11 mouse cellular contexts compared by ENCODE assay signal in genomic region chr4:134546814-134547705, GRCm38 (mm10). TPM values are rescaled to one million over a fixed set of nuclear protein-coding genes. Genes with fewer than 3 reads are reported as not detected.
DNase-seq lines count a peak whose midpoint lies in the region; ATAC-seq lines count a peak whose summit lies in the region.
"Had no signal": no experiment of that assay in that cellular context is flagged by ENCODE, and none has a peak within 500 bp of the region (broad histone marks: within the 10 kb centered on the region; RNA-seq: fewer than 3 reads in every experiment).

No protein-coding gene starts in this region.

- DNase-seq in kidney, postnatal 4 days = no peak
- DNase-seq in adrenal gland, postnatal 25 days = peak; percentile 59
- no peak for DNase-seq in embryonic facial prominence, embryonic 10.5 days (ENCODE audit: low spot score)
- no peak for DNase-seq in layer of hippocampus, adult 8-10 months (ENCODE audit: low spot score in 2 of 2)
- DNase-seq in retina, embryonic 14.5 days (ENCODE audit: low spot score) = no peak
- no peak for DNase-seq in left cerebral cortex, adult 9 months (ENCODE audit: low spot score in 2 of 2)
- DNase-seq: right cerebral cortex, postnatal 25 days had no signal

- H3K9me3 ChIP-seq in kidney, embryonic 16.5 days (ENCODE audit: low read length) = peaks cover 10% of the 10 kb centered on the region; the same call in 1 of the 2 replicates
- peaks cover 9% of the 10 kb centered on the region for H3K9me3 ChIP-seq in embryonic facial prominence, embryonic 10.5 days
- peaks cover 14% of the 10 kb centered on the region for H3K9me3 ChIP-seq in megakaryocyte, embryonic 14.5 days

- H3K9ac ChIP-seq in kidney, embryonic 16.5 days (replicated peaks; ENCODE audit: low read length) = no peak overlapping the region
- H3K9ac ChIP-seq: limb, embryonic 12.5 days had no signal

- peaks cover 23% of the 10 kb centered on the region for H3K4me1 ChIP-seq in kidney, embryonic 16.5 days (ENCODE audit: insufficient read depth, low read length)
- peaks cover 27% of the 10 kb centered on the region for H3K4me1 ChIP-seq in embryonic facial prominence, embryonic 10.5 days
- peaks cover 43% of the 10 kb centered on the region for H3K4me1 ChIP-seq in megakaryocyte, embryonic 14.5 days

- H3K27ac ChIP-seq in kidney, embryonic 16.5 days (ENCODE audit: low read length) = 0 out of 2 replicates have a peak overlapping the region, but pooled peaks have one; percentile 6
- H3K27ac ChIP-seq in embryonic facial prominence, embryonic 10.5 days (replicated peaks) = 0 out of 2 replicates have a peak overlapping the region, but pooled peaks have one; percentile 16
- H3K27ac ChIP-seq: limb, embryonic 12.5 days had no signal

- no peaks in the 10 kb centered on the region for H3K27me3 ChIP-seq in kidney, embryonic 16.5 days (ENCODE audit: insufficient read depth, low read length)
- H3K27me3 ChIP-seq in embryonic facial prominence, embryonic 10.5 days (replicated peaks; ENCODE audit: low read depth, poor library complexity, severe bottlenecking) = no peaks in the 10 kb centered on the region
- peaks cover 43% of the 10 kb centered on the region for H3K27me3 ChIP-seq in megakaryocyte, embryonic 14.5 days (replicated peaks)
- H3K27me3 ChIP-seq: limb, embryonic 12.5 days had no signal

- H3K4me2 ChIP-seq in kidney, embryonic 16.5 days (replicated peaks; ENCODE audit: low read depth, low read length) = no peak overlapping the region
- H3K4me2 ChIP-seq: limb, embryonic 12.5 days had no signal

- 52% methylated on average over 9 of the region's 9 CpGs for WGBS in kidney, embryonic 16.5 days
- 69% methylated on average over 9 of the region's 9 CpGs for WGBS in embryonic facial prominence, embryonic 10.5 days

- no peak overlapping the region for H3K4me3 ChIP-seq in kidney, embryonic 16.5 days (ENCODE audit: low read length)
- H3K4me3 ChIP-seq in embryonic facial prominence, embryonic 10.5 days = no peak overlapping the region
- H3K4me3 ChIP-seq in megakaryocyte, embryonic 14.5 days (replicated peaks) = peak overlapping the region; percentile 20
- H3K4me3 ChIP-seq: limb, embryonic 12.5 days had no signal

- peaks cover 47% of the 10 kb centered on the region for H3K36me3 ChIP-seq in kidney, embryonic 16.5 days (ENCODE audit: insufficient read depth, low read length)
- peaks cover 90% of the 10 kb centered on the region for H3K36me3 ChIP-seq in embryonic facial prominence, embryonic 10.5 days (replicated peaks)
- peaks cover 80% of the 10 kb centered on the region for H3K36me3 ChIP-seq in megakaryocyte, embryonic 14.5 days (replicated peaks; ENCODE audit: low read length)

- no peak for ATAC-seq in kidney, embryonic 16.5 days (ENCODE audit: low FRiP score, low TSS enrichment)

RNA-seq across cellular contexts. Expression of gene Selenon, which starts 4.9 kb away (rescaled TPM):
- 9.5 and 9.7 TPM in 2 replicates for polyA plus RNA-seq in kidney, embryonic 16.5 days (2015; fragmentation: Nextera tagmentation; extraction: Ambion mirVana)
- total RNA-seq in adrenal gland, postnatal 25 days (2021) = 30.5 and 35.2 TPM in 2 replicates
- polyA plus RNA-seq in embryonic facial prominence, embryonic 10.5 days (2016; fragmentation: Nextera tagmentation; extraction: Ambion mirVana) = 9.5 and 9.7 TPM in 2 replicates
- polyA plus RNA-seq in megakaryocyte, embryonic 14.5 days (2012; ENCODE audit: insufficient read depth, low replicate concordance) = 7.1 and 9.1 TPM in 2 replicates
- total RNA-seq in layer of hippocampus, adult 8-10 months (2022) = 10 to 100 TPM; 18.4 to 22.8 (median 21.2) TPM

RNA-seq across cellular contexts. Expression of gene Mtfr1l, which starts 11.9 kb away (rescaled TPM):
- 126 and 127 TPM in 2 replicates for polyA plus RNA-seq in kidney, embryonic 16.5 days (2015; fragmentation: Nextera tagmentation; extraction: Ambion mirVana)
- 118 and 130 TPM in 2 replicates for total RNA-seq in adrenal gland, postnatal 25 days (2021)
- 107 and 114 TPM in 2 replicates for polyA plus RNA-seq in embryonic facial prominence, embryonic 10.5 days (2016; fragmentation: Nextera tagmentation; extraction: Ambion mirVana)
- 46.4 and 106 TPM in 2 replicates for polyA plus RNA-seq in megakaryocyte, embryonic 14.5 days (2012; ENCODE audit: insufficient read depth, low replicate concordance)
- 10 to 100 TPM; 65.9 to 74.2 (median 67.9) TPM for total RNA-seq in layer of hippocampus, adult 8-10 months (2022)

RNA-seq across cellular contexts. Expression of gene Aunip, which starts 36.3 kb away (rescaled TPM):
- 15.1 and 16.3 TPM in 2 replicates for polyA plus RNA-seq in kidney, embryonic 16.5 days (2015; fragmentation: Nextera tagmentation; extraction: Ambion mirVana)
- total RNA-seq in adrenal gland, postnatal 25 days (2021) = 3.4 and 4.4 TPM in 2 replicates
- polyA plus RNA-seq in embryonic facial prominence, embryonic 10.5 days (2016; fragmentation: Nextera tagmentation; extraction: Ambion mirVana) = 28.2 and 28.6 TPM in 2 replicates
- 0.54 TPM in 1 of 2 replicates, not detected in the other for polyA plus RNA-seq in megakaryocyte, embryonic 14.5 days (2012; ENCODE audit: insufficient read depth, low replicate concordance)
- under 1 TPM in 3 of 4 experiments, not detected in 1; 0.25 to 0.85 (median 0.33) TPM for total RNA-seq in layer of hippocampus, adult 8-10 months (2022)
- total RNA-seq: gastrocnemius, adult 18-20 months had no signal

RNA-seq across cellular contexts. Expression of gene Paqr7, which starts 50.6 kb away (rescaled TPM):
- polyA plus RNA-seq in kidney, embryonic 16.5 days (2015; fragmentation: Nextera tagmentation; extraction: Ambion mirVana) = 3.3 and 4.4 TPM in 2 replicates
- 39.9 and 63.1 TPM in 2 replicates for total RNA-seq in adrenal gland, postnatal 25 days (2021)
- 1.2 and 2.1 TPM in 2 replicates for polyA plus RNA-seq in embryonic facial prominence, embryonic 10.5 days (2016; fragmentation: Nextera tagmentation; extraction: Ambion mirVana)
- 41.9 and 45.9 TPM in 2 replicates for polyA plus RNA-seq in megakaryocyte, embryonic 14.5 days (2012; ENCODE audit: insufficient read depth, low replicate concordance)
- total RNA-seq in layer of hippocampus, adult 8-10 months (2022) = 10 to 100 TPM; 55.4 to 75.1 (median 63.4) TPM
